Mouse (Mus musculus) cortical plate, adult 2 months (tissue): ENCODE measurements at regions not wholly inside any gene's neighbourhood (a gene's known extent, or its start where the extent isn't known, plus 50 kb on each side); places are given as distances from the start of the nearest gene placed in this dataset.

Experiments
- CTCF ChIP-seq: fragments of 200-500 bp; IDR thresholded peaks from 2 replicates; pipeline ENCODE4 v1.5.1; 2011; ENCODE audit warnings: mild to moderate bottlenecking, control low read depth, low read length; ENCODE audit not compliant: insufficient read depth; ENCODE audit errors: extremely low read depth
- POLR2A ChIP-seq: fragments of 200-500 bp; IDR thresholded peaks from 2 replicates; pipeline ENCODE4 v1.6.1; 2011; ENCODE audit warnings: mild to moderate bottlenecking, low read length, control low read depth; ENCODE audit not compliant: insufficient read depth; ENCODE audit errors: extremely low read depth

DNA sequence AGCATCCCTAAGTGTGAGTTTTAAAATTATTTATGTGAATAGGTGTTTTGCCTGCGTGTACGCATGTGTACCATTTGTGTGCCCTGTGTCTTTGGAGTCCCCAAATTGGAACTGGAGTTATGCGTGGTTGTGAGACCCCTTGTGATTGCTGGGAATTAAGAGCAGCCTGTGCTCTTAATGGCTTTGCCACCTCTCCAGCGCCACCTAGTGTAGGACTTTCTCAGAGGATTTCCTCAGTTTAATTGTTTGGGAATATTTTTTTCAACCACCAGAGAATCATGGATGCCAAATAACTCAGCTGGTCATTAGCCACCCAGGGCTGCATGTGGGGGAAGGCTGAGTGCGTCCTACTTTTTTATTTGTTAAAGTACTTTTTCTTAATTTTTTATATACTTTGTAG is 124.4 kb downstream of the Gm11077 start:
- peak; percentile 60 for TF ChIP-seq CTCF
- TF ChIP-seq POLR2A: no peak
